Mouse (Mus musculus) bone marrow, adult 2 months (tissue): ENCODE results near the gene Gm21985.

Experiments
- CTCF ChIP-seq: fragments of 200-500 bp; IDR thresholded peaks from 2 replicates; pipeline ENCODE4 v1.5.1; 2011; ENCODE audit warnings: low read length, control low read depth; ENCODE audit not compliant: control insufficient read depth, insufficient read depth
- POLR2A ChIP-seq: fragments of 200-500 bp; IDR thresholded peaks from 2 replicates; pipeline ENCODE4 v1.6.1; 2011; ENCODE audit warnings: low read depth, mild to moderate bottlenecking, control low read depth, low read length, borderline replicate concordance; ENCODE audit not compliant: control insufficient read depth

- TF ChIP-seq CTCF (no peak), POLR2A (no peak)
Measured at GRCm38 (mm10) chr2:112391346-112392000, 125.4 kb downstream of the Gm21985 start.
